Mouse (Mus musculus): ENCODE results near the gene Ccz1. TPM values are rescaled to one million over a fixed set of nuclear protein-coding genes. Genes with fewer than 3 reads are reported as not detected.

Ccz1 gene
- polyA plus RNA-seq, 1 experiment from 2014 or later, result 33.4 TPM

DNA sequence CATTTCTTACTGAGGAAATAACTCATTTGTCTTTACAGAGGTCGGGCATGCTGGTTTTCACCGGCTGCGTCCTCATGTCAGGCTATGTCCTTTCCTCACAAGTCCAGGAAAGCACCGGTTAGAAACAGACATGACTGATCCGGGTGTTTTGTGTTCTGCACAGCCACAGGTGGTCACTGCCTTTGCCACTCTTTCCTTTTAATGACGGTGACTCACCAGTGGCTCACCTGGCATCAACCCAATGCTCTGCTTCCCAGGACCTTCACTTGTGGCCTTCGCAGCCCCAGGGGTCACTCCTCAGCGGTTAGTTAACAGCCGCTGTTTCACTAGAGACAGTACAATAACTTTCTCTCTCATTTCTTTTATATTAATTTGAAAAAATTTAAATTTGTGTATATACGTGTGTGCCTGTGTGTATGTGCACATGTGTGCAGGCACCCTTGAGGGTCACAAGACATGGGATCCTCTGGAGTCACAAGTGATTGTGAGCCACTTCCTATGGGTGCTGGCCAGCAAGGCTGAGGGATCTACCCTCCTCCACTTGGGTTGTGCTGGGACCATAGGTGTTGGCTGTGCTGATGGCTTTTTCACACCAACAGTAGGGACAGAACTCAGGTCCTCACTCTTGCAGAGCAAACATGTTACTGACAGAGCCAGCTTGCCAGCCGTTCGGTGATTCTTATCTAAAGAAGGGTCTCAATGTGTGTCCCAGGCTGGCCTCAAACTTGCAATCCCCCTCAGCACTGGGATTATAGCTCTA is 48.9 kb downstream of the Ccz1 start:
- Histone ChIP-seq H3K4me3 (ENCODE audit: low read depth, low read length) (no peak overlapping the region), H3K9ac (ENCODE audit: low read depth, low read length) (no peak overlapping the region), H3K36me3 (ENCODE audit: control insufficient read depth, insufficient read depth) (no peaks in the 10 kb centered on the region), H3K4me1 (ENCODE audit: control insufficient read depth, low read depth, low read length) (no peaks in the 10 kb centered on the region), H3K4me2 (ENCODE audit: low read depth, low read length) (no peak overlapping the region), H3K9me3 (replicated peaks; ENCODE audit: control insufficient read depth, low read length) (no peaks in the 10 kb centered on the region), H3K27me3 (ENCODE audit: control insufficient read depth, insufficient read depth, low read depth, low read length) (no peaks in the 10 kb centered on the region), H3K27ac (ENCODE audit: low read length) (no peak overlapping the region)
- ATAC-seq (ENCODE audit: low read depth), result no peak
- WGBS (ENCODE audit: insufficient replicate concordance), result 64% methylated on average over 12 of the region's 12 CpGs

DNA sequence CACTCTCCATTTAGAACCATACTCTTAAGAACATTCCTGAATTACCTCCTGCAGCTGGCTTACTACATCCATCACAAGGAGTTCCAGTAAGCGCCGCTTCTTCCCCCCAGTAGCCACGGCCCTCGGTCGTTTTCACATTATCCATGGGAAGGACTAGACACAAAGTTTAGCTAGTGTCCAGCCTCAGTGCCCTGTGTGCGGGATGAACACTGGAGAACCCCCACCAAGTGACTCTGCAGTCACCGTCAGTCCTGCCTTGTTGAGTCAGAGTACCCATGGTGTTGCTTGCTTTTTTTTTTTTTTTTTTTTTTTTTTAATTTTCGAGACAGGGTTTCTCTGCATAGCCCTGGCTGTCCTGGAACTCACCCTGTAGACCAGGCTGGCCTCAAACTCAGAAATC is 53.5 kb downstream of the Ccz1 start:
- H3K9me3 ChIP-seq (replicated peaks; ENCODE audit: control insufficient read depth, low read length), result no peaks in the 10 kb centered on the region
- no peaks in the 10 kb centered on the region for H3K36me3 ChIP-seq (ENCODE audit: control insufficient read depth, insufficient read depth)
- no peaks in the 10 kb centered on the region for H3K27me3 ChIP-seq (ENCODE audit: control insufficient read depth, insufficient read depth, low read depth, low read length)
- H3K4me2 ChIP-seq (ENCODE audit: low read depth, low read length), result no peak overlapping the region
- no peak overlapping the region for H3K4me3 ChIP-seq (ENCODE audit: low read depth, low read length)
- no peak overlapping the region for H3K27ac ChIP-seq (ENCODE audit: low read length)
- H3K4me1 ChIP-seq (ENCODE audit: control insufficient read depth, low read depth, low read length), result no peaks in the 10 kb centered on the region
- WGBS (ENCODE audit: insufficient replicate concordance), result 71% methylated on average over 8 of the region's 8 CpGs
- no peak overlapping the region for H3K9ac ChIP-seq (ENCODE audit: low read depth, low read length)
- no peak for ATAC-seq (ENCODE audit: low read depth)

DNA sequence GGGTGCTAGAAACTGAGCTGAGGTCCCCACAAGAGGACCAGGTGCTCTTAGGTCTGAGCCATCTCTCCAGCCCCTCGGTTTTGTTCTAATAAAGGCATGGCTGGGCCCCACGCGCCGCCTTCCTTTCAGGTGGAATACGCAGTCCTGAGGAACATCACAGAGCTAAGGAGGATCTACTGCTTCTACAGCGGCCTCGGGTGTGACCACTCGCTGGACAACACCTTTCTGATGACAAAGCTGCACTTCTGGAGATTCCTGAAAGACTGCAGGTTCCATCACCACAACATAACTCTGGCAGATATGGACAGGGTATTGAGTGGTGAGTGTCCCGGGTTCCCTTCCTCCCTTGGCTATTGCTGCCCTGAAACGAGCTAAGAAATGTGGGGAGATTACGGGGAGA is 55.1 kb downstream of the Ccz1 start:
- no peak overlapping the region for H3K4me3 ChIP-seq (ENCODE audit: low read depth, low read length)
- H3K4me2 ChIP-seq (ENCODE audit: low read depth, low read length), result no peak overlapping the region
- H3K4me1 ChIP-seq (ENCODE audit: control insufficient read depth, low read depth, low read length), result no peaks in the 10 kb centered on the region
- ATAC-seq (ENCODE audit: low read depth), result no peak
- no peak overlapping the region for H3K27ac ChIP-seq (ENCODE audit: low read length)
- H3K9ac ChIP-seq (ENCODE audit: low read depth, low read length), result no peak overlapping the region
- H3K9me3 ChIP-seq (replicated peaks; ENCODE audit: control insufficient read depth, low read length), result no peaks in the 10 kb centered on the region
- H3K36me3 ChIP-seq (ENCODE audit: control insufficient read depth, insufficient read depth), result no peaks in the 10 kb centered on the region
- no peaks in the 10 kb centered on the region for H3K27me3 ChIP-seq (ENCODE audit: control insufficient read depth, insufficient read depth, low read depth, low read length)
- WGBS (ENCODE audit: insufficient replicate concordance), result 74% methylated on average over 11 of the region's 11 CpGs

DNA sequence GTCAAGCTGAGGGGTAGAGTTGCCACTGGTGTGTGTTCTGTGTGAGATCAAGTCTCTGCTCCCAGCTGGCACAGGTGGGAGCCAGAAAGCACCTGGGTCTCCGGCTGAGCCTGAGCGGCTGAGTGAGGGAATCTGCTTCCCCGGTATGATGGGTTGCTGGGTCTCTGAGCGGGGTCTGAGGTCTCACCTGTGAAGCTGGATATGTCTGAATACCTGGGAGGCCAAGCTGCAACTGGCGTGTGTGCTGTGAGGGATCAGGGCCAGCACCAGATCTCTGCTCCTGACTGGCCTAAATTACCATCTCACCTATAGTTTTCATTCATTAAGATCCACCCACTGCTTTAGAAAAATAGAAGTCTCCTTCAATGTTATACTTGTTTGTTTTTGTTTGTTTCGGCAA is 57.6 kb downstream of the Ccz1 start:
- WGBS (ENCODE audit: insufficient replicate concordance), result 75% methylated on average over 6 of the region's 6 CpGs
- H3K27me3 ChIP-seq (ENCODE audit: control insufficient read depth, insufficient read depth, low read depth, low read length), result no peaks in the 10 kb centered on the region
- no peak for ATAC-seq (ENCODE audit: low read depth)

DNA sequence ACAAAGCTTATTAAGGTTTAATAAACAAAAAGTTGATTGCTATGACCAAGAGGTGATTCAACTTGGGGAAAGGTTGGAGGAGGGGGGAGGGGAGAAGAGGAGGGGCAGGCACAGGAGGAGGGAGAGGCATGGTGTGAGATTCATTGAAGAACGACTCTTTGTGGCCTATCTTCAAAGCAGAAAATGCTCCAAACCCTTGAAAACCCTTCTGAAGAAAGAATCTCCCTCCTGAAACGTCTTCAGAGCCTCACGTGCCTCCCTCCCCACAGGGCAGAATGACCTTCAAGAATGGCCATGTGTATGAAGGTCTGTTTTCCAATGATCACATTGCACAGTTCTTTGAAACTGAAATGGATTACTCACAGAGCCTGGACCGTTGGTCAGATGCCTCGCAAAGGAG is 64.7 kb downstream of the Ccz1 start:
- Histone ChIP-seq H3K9ac (ENCODE audit: low read depth, low read length) (no peak overlapping the region), H3K4me1 (ENCODE audit: control insufficient read depth, low read depth, low read length) (no peaks in the 10 kb centered on the region), H3K27me3 (ENCODE audit: control insufficient read depth, insufficient read depth, low read depth, low read length) (no peaks in the 10 kb centered on the region), H3K4me2 (ENCODE audit: low read depth, low read length) (no peak overlapping the region), H3K27ac (ENCODE audit: low read length) (no peak overlapping the region), H3K36me3 (ENCODE audit: control insufficient read depth, insufficient read depth) (no peaks in the 10 kb centered on the region), H3K4me3 (ENCODE audit: low read depth, low read length) (no peak overlapping the region), H3K9me3 (replicated peaks; ENCODE audit: control insufficient read depth, low read length) (no peaks in the 10 kb centered on the region)
- ATAC-seq (ENCODE audit: low read depth), result no peak
- 43% methylated on average over 5 of the region's 5 CpGs for WGBS (ENCODE audit: insufficient replicate concordance)

More for the DNA sequence above, 57.6 kb downstream of the Ccz1 start:
- no peak overlapping the region for H3K27ac ChIP-seq (ENCODE audit: low read length)
- no peaks in the 10 kb centered on the region for H3K4me1 ChIP-seq (ENCODE audit: control insufficient read depth, low read depth, low read length)
- no peaks in the 10 kb centered on the region for H3K9me3 ChIP-seq (replicated peaks; ENCODE audit: control insufficient read depth, low read length)
- H3K4me3 ChIP-seq (ENCODE audit: low read depth, low read length), result no peak overlapping the region
- H3K36me3 ChIP-seq (ENCODE audit: control insufficient read depth, insufficient read depth), result no peaks in the 10 kb centered on the region
- H3K9ac ChIP-seq (ENCODE audit: low read depth, low read length), result no peak overlapping the region
- no peak overlapping the region for H3K4me2 ChIP-seq (ENCODE audit: low read depth, low read length)

DNA sequence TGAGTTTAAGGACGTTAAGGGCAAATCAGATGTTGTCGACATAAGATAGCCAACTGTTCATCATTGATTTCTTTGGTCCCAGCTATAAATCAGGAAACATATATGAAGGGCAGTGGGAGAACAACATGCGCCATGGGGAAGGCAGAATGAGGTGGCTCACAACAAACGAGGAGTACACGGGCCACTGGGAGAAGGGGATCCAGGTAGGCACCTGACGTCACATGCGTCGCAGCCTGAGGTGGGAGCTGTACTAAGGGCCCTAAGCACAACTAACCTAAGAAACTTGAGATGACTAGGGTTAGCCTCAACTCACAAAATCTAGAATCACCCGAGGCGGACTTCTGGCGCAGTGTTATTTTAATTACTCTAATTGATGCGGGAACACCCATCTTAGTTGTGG is 66.3 kb downstream of the Ccz1 start:
- no peaks in the 10 kb centered on the region for H3K9me3 ChIP-seq (replicated peaks; ENCODE audit: control insufficient read depth, low read length)
- no peak overlapping the region for H3K9ac ChIP-seq (ENCODE audit: low read depth, low read length)
- no peaks in the 10 kb centered on the region for H3K4me1 ChIP-seq (ENCODE audit: control insufficient read depth, low read depth, low read length)
- no peaks in the 10 kb centered on the region for H3K27me3 ChIP-seq (ENCODE audit: control insufficient read depth, insufficient read depth, low read depth, low read length)
- WGBS (ENCODE audit: insufficient replicate concordance), result 75% methylated on average over 12 of the region's 12 CpGs
- no peak for ATAC-seq (ENCODE audit: low read depth)
- H3K4me3 ChIP-seq (ENCODE audit: low read depth, low read length), result no peak overlapping the region
- H3K36me3 ChIP-seq (ENCODE audit: control insufficient read depth, insufficient read depth), result no peaks in the 10 kb centered on the region
- H3K27ac ChIP-seq (ENCODE audit: low read length), result no peak overlapping the region
- no peak overlapping the region for H3K4me2 ChIP-seq (ENCODE audit: low read depth, low read length)

DNA sequence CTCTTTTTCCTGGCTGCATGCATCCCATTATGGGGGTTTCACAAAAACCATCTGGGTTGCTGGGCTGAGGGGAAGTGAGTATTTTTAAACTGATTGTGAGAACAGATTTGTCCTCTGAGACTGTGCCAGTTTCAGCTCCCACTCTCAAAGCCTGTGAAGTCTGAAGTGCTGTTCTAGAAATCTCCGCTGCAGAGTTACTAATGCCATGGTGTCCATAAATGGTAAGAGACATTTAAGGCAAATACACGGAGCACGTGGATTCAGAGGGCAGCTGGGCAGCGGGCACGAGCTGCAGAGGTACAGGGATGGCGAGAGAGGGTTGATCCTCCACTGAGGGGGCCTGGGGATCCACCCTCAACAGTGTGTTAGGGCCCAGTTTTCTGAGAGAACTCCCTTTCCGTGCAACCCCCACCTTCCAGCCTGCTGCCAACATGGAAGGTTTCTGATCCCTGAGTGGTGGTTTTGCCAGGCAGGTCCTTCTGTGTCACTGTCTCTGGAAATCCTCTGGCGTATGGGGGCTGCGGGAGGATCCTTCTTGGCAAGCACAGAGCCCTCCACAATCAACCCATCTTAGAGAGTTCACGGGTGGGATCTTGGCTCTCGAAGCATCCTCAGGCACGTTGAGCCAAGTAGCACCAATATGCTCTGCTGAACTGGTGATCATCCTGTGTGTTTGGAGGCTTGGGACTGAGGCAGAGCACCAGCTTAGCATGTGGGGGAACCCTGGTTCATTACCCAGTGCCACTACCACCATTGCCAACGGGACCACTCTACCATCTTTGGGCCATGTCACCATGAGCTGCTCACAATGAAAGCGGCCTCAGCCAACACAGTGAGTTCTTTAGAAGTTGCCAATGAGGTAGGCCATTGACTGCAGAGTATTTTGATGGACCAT is 71.2 kb downstream of the Ccz1 start:
- no peaks in the 10 kb centered on the region for H3K4me1 ChIP-seq (ENCODE audit: control insufficient read depth, low read depth, low read length)
- no peak overlapping the region for H3K4me3 ChIP-seq (ENCODE audit: low read depth, low read length)
- H3K27me3 ChIP-seq (ENCODE audit: control insufficient read depth, insufficient read depth, low read depth, low read length), result no peaks in the 10 kb centered on the region
- H3K27ac ChIP-seq (ENCODE audit: low read length), result no peak overlapping the region
- H3K9me3 ChIP-seq (replicated peaks; ENCODE audit: control insufficient read depth, low read length), result no peaks in the 10 kb centered on the region
- ATAC-seq (ENCODE audit: low read depth), result no peak
- H3K4me2 ChIP-seq (ENCODE audit: low read depth, low read length), result no peak overlapping the region
- H3K9ac ChIP-seq (ENCODE audit: low read depth, low read length), result no peak overlapping the region
- WGBS (ENCODE audit: insufficient replicate concordance), result 68% methylated on average over 14 of the region's 14 CpGs
- no peaks in the 10 kb centered on the region for H3K36me3 ChIP-seq (ENCODE audit: control insufficient read depth, insufficient read depth)

DNA sequence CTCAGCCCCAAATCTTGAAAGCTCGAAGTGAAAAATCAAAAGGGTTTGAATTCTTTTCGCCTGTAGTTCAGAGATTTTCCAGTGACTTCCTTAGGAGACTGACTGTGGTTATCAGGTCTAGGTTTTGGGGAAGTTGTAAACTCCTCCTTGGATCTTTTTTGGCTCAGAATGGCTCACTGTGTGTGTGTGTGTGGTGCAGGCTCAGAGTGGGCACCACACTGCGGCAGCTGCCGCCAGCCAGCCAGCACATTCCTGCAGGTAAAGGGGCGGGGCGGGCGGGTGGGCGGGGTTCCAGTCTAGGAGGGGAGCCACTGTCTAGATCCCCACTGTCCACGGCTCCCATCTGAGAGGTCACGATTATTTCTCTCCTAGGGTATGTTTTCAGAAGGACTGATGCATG is 73.1 kb downstream of the Ccz1 start:
- no peak for ATAC-seq (ENCODE audit: low read depth)
- Histone ChIP-seq H3K36me3 (ENCODE audit: control insufficient read depth, insufficient read depth) (no peaks in the 10 kb centered on the region), H3K9me3 (replicated peaks; ENCODE audit: control insufficient read depth, low read length) (no peaks in the 10 kb centered on the region), H3K9ac (ENCODE audit: low read depth, low read length) (no peak overlapping the region), H3K4me1 (ENCODE audit: control insufficient read depth, low read depth, low read length) (peaks cover 2% of the 10 kb centered on the region; the same call in 1 of the 2 replicates), H3K27me3 (ENCODE audit: control insufficient read depth, insufficient read depth, low read depth, low read length) (no peaks in the 10 kb centered on the region), H3K27ac (ENCODE audit: low read length) (no peak overlapping the region), H3K4me3 (ENCODE audit: low read depth, low read length) (no peak overlapping the region), H3K4me2 (ENCODE audit: low read depth, low read length) (no peak overlapping the region)
- 19% methylated on average over 10 of the region's 10 CpGs for WGBS (ENCODE audit: insufficient replicate concordance)

Measured in liver, embryonic 16.5 days (tissue).